Mouse (Mus musculus): Measurements from ENCODE around the gene Kcne4. TPM values are rescaled to one million over a fixed set of nuclear protein-coding genes. Genes with fewer than 3 reads are reported as not detected.
A peak's percentile ranks its signal among the peaks of the same experiment; 100 is the strongest.

Kcne4 gene
- polyA plus RNA-seq, 1 experiment from 2014 or later = 4.6 TPM

DNA sequence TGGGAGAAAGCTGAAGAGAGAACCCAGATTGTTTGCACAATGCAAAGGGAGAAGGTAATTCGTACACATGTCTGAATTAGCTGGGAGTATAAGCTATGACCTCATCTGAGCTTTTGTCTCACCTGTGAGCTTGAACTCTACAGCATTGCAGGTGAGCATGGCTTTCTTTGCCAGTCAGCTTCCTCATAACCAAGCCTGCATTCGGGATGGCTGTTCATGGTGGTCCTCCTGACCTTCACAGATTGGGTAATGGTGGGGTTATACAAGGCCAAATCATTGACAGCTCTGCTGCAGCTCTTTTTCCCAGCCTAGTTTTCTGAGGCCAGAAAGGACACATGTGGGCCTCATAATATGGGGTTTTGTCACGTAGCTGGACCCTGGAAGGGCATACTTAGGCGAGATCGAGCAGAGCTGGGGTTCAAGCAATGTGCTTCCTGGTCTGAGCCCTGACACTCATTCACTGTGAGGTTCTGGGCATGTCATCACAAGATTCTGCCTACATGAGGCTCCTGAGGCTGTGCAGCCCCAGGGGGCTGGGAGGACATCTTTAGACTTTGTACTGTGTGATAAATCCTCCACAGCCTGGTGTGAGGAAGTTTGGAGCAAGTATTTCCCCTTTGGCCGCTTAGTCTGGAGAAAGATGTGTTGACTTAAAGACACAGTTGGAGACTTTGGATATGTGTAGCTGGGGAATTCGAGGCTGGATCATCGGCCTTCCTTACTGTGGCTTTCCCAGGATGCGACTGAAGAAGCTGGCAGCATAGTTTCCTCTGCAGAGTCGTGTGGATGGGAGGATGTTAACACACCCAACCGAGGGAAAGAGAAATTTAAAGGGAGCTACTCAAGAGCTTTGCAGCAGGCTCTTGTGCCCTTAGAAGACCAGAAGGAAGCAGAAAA lies 2.3 kb downstream of the Kcne4 start:
- peak; percentile 25; the same call in 1 of the 2 replicates for ATAC-seq (replicated peaks; ENCODE audit: low FRiP score, low TSS enrichment, low read depth)

GRCm38 (mm10) chr1:78819592-78819991 lies 3.0 kb downstream of the Kcne4 start:
- ATAC-seq (replicated peaks; ENCODE audit: low FRiP score, low TSS enrichment, low read depth) (0 out of 2 replicates have a peak, but pooled peaks have one; percentile 12), DNase-seq (ENCODE audit: low spot score) (peak; percentile 67)
- peak overlapping the region; percentile 28; the same call in 1 of the 2 replicates for H3K4me2 ChIP-seq (ENCODE audit: low read length)
- no peaks in the 10 kb centered on the region for H3K27me3 ChIP-seq (replicated peaks; ENCODE audit: control insufficient read depth, insufficient read depth, low read length)
- no peak overlapping the region for H3K4me3 ChIP-seq (ENCODE audit: low read depth, low read length)
- H3K9me3 ChIP-seq (ENCODE audit: control insufficient read depth, low read length) = no peaks in the 10 kb centered on the region
- H3K27ac ChIP-seq (ENCODE audit: low read depth) = peak overlapping the region; percentile 76
- peaks cover 47% of the 10 kb centered on the region for H3K4me1 ChIP-seq (replicated peaks; ENCODE audit: control insufficient read depth, insufficient read depth, low read length)
- H3K36me3 ChIP-seq (ENCODE audit: control insufficient read depth, insufficient read depth, low read length) = no peaks in the 10 kb centered on the region
- 29% methylated on average over 7 of the region's 7 CpGs for WGBS
- H3K9ac ChIP-seq (ENCODE audit: low read length) = no peak overlapping the region

More for the DNA sequence above, 2.3 kb downstream of the Kcne4 start:
- H3K4me2 ChIP-seq (ENCODE audit: low read length) = peak overlapping the region; percentile 28
- no peak for DNase-seq (ENCODE audit: low spot score)
- H3K9ac ChIP-seq (ENCODE audit: low read length) = no peak overlapping the region
- WGBS = 54% methylated on average over 11 of the region's 11 CpGs
- peaks cover 47% of the 10 kb centered on the region for H3K4me1 ChIP-seq (replicated peaks; ENCODE audit: control insufficient read depth, insufficient read depth, low read length)
- no peaks in the 10 kb centered on the region for H3K9me3 ChIP-seq (ENCODE audit: control insufficient read depth, low read length)
- no peaks in the 10 kb centered on the region for H3K36me3 ChIP-seq (ENCODE audit: control insufficient read depth, insufficient read depth, low read length)
- no peaks in the 10 kb centered on the region for H3K27me3 ChIP-seq (replicated peaks; ENCODE audit: control insufficient read depth, insufficient read depth, low read length)
- H3K4me3 ChIP-seq (ENCODE audit: low read depth, low read length) = no peak overlapping the region
- H3K27ac ChIP-seq (ENCODE audit: low read depth) = peak overlapping the region; percentile 76

DNA sequence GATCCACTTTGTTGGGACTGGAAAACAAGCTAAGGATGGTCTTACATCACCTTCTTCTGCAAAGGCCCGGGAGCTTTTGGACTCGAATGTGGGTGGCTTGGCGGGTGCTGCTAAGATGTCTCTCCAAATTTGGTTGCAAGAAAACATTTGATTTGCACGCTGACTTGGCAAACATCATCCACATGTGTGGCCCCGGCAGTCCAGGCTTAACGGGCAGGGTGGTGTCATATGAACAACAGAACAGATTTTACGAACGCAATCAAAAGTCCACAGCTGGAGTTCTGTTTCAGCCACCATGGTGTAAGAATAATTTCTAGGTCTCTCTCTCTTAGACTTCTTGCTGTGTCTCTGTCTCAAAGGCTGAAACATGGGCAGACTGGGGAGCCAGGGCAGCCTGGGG lies 3.6 kb downstream of the Kcne4 start:
- Histone ChIP-seq H3K4me1 (replicated peaks; ENCODE audit: control insufficient read depth, insufficient read depth, low read length) (peaks cover 47% of the 10 kb centered on the region), H3K9ac (ENCODE audit: low read length) (no peak overlapping the region), H3K9me3 (ENCODE audit: control insufficient read depth, low read length) (no peaks in the 10 kb centered on the region), H3K27ac (ENCODE audit: low read depth) (peak overlapping the region; percentile 76), H3K27me3 (replicated peaks; ENCODE audit: control insufficient read depth, insufficient read depth, low read length) (no peaks in the 10 kb centered on the region), H3K4me3 (ENCODE audit: low read depth, low read length) (no peak overlapping the region), H3K36me3 (ENCODE audit: control insufficient read depth, insufficient read depth, low read length) (no peaks in the 10 kb centered on the region), H3K4me2 (ENCODE audit: low read length) (peak overlapping the region; percentile 25; the same call in 1 of the 2 replicates)
- DNase-seq (ENCODE audit: low spot score) = no peak
- WGBS = 56% methylated on average over 8 of the region's 8 CpGs
- ATAC-seq (replicated peaks; ENCODE audit: low FRiP score, low TSS enrichment, low read depth) = no peak

- H3K27ac ChIP-seq (ENCODE audit: low read depth) = no peak overlapping the region
Measured at GRCm38 (mm10) chr1:78821111-78821510, 4.6 kb downstream of the Kcne4 start.

GRCm38 (mm10) chr1:78821733-78822430 lies 5.3 kb downstream of the Kcne4 start:
- DNase-seq (ENCODE audit: low spot score) (no peak), ATAC-seq (replicated peaks; ENCODE audit: low FRiP score, low TSS enrichment, low read depth) (no peak)
- no peak overlapping the region for H3K27ac ChIP-seq (ENCODE audit: low read depth)
- WGBS = 86% methylated on average over 15 of the region's 15 CpGs
- H3K9me3 ChIP-seq (ENCODE audit: control insufficient read depth, low read length) = no peaks in the 10 kb centered on the region
- H3K36me3 ChIP-seq (ENCODE audit: control insufficient read depth, insufficient read depth, low read length) = no peaks in the 10 kb centered on the region
- H3K4me1 ChIP-seq (replicated peaks; ENCODE audit: control insufficient read depth, insufficient read depth, low read length) = peaks cover 42% of the 10 kb centered on the region
- H3K27me3 ChIP-seq (replicated peaks; ENCODE audit: control insufficient read depth, insufficient read depth, low read length) = no peaks in the 10 kb centered on the region
- no peak overlapping the region for H3K4me2 ChIP-seq (ENCODE audit: low read length)
- no peak overlapping the region for H3K9ac ChIP-seq (ENCODE audit: low read length)
- H3K4me3 ChIP-seq (ENCODE audit: low read depth, low read length) = no peak overlapping the region

More at GRCm38 (mm10) chr1:78821111-78821510, 4.6 kb downstream of the Kcne4 start:
- peaks cover 47% of the 10 kb centered on the region for H3K4me1 ChIP-seq (replicated peaks; ENCODE audit: control insufficient read depth, insufficient read depth, low read length)
- no peaks in the 10 kb centered on the region for H3K36me3 ChIP-seq (ENCODE audit: control insufficient read depth, insufficient read depth, low read length)
- 68% methylated on average over 9 of the region's 9 CpGs for WGBS
- H3K4me3 ChIP-seq (ENCODE audit: low read depth, low read length) = no peak overlapping the region
- no peak overlapping the region for H3K4me2 ChIP-seq (ENCODE audit: low read length)
- no peaks in the 10 kb centered on the region for H3K27me3 ChIP-seq (replicated peaks; ENCODE audit: control insufficient read depth, insufficient read depth, low read length)
- no peak overlapping the region for H3K9ac ChIP-seq (ENCODE audit: low read length)
- no peak for DNase-seq (ENCODE audit: low spot score)
- H3K9me3 ChIP-seq (ENCODE audit: control insufficient read depth, low read length) = no peaks in the 10 kb centered on the region
- no peak for ATAC-seq (replicated peaks; ENCODE audit: low FRiP score, low TSS enrichment, low read depth)

DNA sequence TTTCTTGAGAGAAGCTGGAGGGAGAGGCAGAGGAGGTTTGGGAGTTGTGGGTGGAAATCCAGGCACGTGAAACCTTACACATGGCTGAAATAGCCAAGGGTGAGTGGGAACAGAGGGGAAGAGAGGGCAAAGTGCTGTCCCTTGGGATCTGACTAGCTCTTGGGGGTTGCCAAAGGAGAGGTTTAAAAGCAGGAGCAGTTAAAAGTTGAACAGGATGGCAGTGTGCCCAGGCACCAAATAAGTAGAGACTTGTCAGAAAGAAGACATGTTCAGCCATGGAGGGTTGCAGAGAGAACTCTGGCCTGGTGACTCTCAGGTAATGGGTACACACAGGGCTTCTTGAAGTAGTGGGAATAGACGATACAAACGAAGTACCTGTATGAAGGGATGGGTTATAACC lies 8.7 kb downstream of the Kcne4 start:
- no peak for ATAC-seq (replicated peaks; ENCODE audit: low FRiP score, low TSS enrichment, low read depth)
- no peaks in the 10 kb centered on the region for H3K27me3 ChIP-seq (replicated peaks; ENCODE audit: control insufficient read depth, insufficient read depth, low read length)
- peaks cover 15% of the 10 kb centered on the region for H3K4me1 ChIP-seq (replicated peaks; ENCODE audit: control insufficient read depth, insufficient read depth, low read length)
- H3K4me2 ChIP-seq (ENCODE audit: low read length) = no peak overlapping the region
- no peak for DNase-seq (ENCODE audit: low spot score)
- H3K9ac ChIP-seq (ENCODE audit: low read length) = no peak overlapping the region
- no peaks in the 10 kb centered on the region for H3K36me3 ChIP-seq (ENCODE audit: control insufficient read depth, insufficient read depth, low read length)
- WGBS = 76% methylated on average over 3 of the region's 3 CpGs
- H3K27ac ChIP-seq (ENCODE audit: low read depth) = no peak overlapping the region
- H3K9me3 ChIP-seq (ENCODE audit: control insufficient read depth, low read length) = no peaks in the 10 kb centered on the region
- H3K4me3 ChIP-seq (ENCODE audit: low read depth, low read length) = no peak overlapping the region

- H3K4me1 ChIP-seq (replicated peaks; ENCODE audit: control insufficient read depth, insufficient read depth, low read length) = no peaks in the 10 kb centered on the region
- no peak overlapping the region for H3K4me3 ChIP-seq (ENCODE audit: low read depth, low read length)
- ATAC-seq (replicated peaks; ENCODE audit: low FRiP score, low TSS enrichment, low read depth) = no peak
- H3K27ac ChIP-seq (ENCODE audit: low read depth) = no peak overlapping the region
- no peak overlapping the region for H3K4me2 ChIP-seq (ENCODE audit: low read length)
- H3K36me3 ChIP-seq (ENCODE audit: control insufficient read depth, insufficient read depth, low read length) = no peaks in the 10 kb centered on the region
- no peaks in the 10 kb centered on the region for H3K9me3 ChIP-seq (ENCODE audit: control insufficient read depth, low read length)
- no peak overlapping the region for H3K9ac ChIP-seq (ENCODE audit: low read length)
- no peak for DNase-seq (ENCODE audit: low spot score)
- no peaks in the 10 kb centered on the region for H3K27me3 ChIP-seq (replicated peaks; ENCODE audit: control insufficient read depth, insufficient read depth, low read length)
- 91% methylated on average over 3 of the region's 3 CpGs for WGBS
Measured at GRCm38 (mm10) chr1:78838468-78838867, 21.9 kb downstream of the Kcne4 start.

DNA sequence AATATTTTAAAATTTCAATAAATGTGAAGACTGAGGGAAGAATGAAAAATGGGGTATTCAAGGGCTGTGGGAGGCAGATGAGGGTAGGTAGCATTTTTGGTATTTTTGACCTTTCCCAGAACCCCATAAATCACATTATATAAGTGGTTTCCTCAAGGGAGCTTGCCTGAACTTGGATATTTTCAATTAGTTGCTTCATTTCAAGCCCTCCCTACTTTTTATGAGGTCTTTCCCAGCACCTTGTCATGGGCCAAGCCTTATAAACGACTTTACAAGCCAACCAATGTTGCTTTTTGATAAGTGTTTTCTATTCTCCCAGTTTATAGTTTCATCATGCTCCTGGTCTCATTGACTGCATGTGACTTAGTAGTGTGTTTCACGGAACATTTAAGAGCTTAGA lies 24.2 kb downstream of the Kcne4 start:
- no peaks in the 10 kb centered on the region for H3K4me1 ChIP-seq (replicated peaks; ENCODE audit: control insufficient read depth, insufficient read depth, low read length)
- DNase-seq (ENCODE audit: low spot score) (no peak), ATAC-seq (replicated peaks; ENCODE audit: low FRiP score, low TSS enrichment, low read depth) (no peak)
- no peak overlapping the region for H3K4me2 ChIP-seq (ENCODE audit: low read length)
- H3K4me3 ChIP-seq (ENCODE audit: low read depth, low read length) = no peak overlapping the region
- no peak overlapping the region for H3K9ac ChIP-seq (ENCODE audit: low read length)
- no peaks in the 10 kb centered on the region for H3K27me3 ChIP-seq (replicated peaks; ENCODE audit: control insufficient read depth, insufficient read depth, low read length)
- no peak overlapping the region for H3K27ac ChIP-seq (ENCODE audit: low read depth)
- no peaks in the 10 kb centered on the region for H3K36me3 ChIP-seq (ENCODE audit: control insufficient read depth, insufficient read depth, low read length)
- WGBS = 51% methylated on average over 2 of the region's 2 CpGs
- no peaks in the 10 kb centered on the region for H3K9me3 ChIP-seq (ENCODE audit: control insufficient read depth, low read length)

Data from intestine, embryonic 14.5 days (tissue).